Mouse (Mus musculus): ENCODE data around the gene Clec12b.

Gene Clec12b

DNA sequence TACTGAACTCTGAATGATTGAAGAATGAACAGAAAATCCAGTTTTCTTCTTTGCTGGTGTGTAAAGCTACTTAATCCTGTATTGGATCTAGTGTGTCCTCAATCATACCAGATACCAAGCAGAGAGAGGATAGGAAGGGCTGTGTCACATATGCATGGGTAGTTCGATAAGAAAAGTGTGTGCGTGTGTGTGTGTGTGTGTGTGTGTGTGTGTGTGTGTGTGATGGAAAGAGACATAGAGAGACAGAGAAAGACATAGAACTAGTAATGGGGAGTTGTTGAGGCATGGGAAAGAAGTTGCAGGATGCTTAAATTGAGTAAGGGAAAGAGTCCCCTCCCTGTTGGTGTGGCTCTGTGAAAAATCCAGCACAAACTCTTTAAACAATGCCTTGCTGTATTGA lies at the start of gene Clec12b:
Clec12b (minus strand) TSS at position 101 of the 400 bp plus-strand sequence.
- no peak for DNase-seq (ENCODE audit: low read depth)

DNA sequence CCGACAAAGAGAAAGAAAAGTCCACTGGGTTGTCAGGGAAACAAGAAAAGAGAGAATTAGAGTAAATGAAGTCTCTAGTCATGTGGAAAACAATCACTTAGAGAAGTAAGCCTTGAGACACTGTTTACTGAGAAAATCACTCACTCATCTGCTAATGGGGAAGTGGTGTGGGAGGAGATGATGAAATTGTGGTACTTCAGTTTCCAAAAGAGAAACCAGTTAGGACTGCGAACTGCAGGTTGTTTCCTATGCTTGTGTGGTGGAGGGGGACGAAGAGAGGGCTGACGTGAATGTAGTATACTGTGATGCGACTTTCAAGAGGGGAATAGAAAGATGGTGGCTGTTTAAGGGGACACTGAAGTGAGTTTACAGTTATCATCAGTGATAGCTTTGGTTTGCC lies 48.6 kb upstream of the Clec12b start:
- peak; percentile 97 for DNase-seq (ENCODE audit: low read depth)

- DNase-seq (ENCODE audit: low read depth): peak; percentile 64
Measured at GRCm38 (mm10) chr6:129427281-129427680, 41.6 kb upstream of the Clec12b start.

DNA sequence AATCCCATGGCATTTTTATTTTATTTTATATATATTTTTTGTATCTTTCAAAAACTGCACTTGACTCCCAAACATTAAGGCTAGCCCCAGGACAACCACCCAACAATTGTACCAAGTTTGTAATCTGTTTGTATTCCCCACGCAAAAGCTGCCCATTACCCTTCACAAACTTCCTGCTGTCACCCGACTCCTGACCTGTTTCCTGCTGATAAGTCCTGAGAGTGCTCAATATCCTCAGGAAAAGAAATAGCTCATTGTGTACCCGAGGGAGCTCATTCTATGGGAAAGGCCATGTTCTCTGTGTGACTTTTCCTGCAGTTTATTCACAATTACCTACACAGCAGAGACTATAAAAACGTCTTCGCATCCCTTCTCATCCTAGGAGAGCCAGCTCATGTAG lies 40.1 kb upstream of the Clec12b start:
- peak; percentile 91 for DNase-seq (ENCODE audit: low read depth)

GRCm38 (mm10) chr6:129425217-129425616 lies 39.5 kb upstream of the Clec12b start:
- DNase-seq (ENCODE audit: low read depth): peak; percentile 43

- peak; percentile 40 for DNase-seq (ENCODE audit: low read depth)
Measured at GRCm38 (mm10) chr6:129423734-129424072, 38.0 kb upstream of the Clec12b start.

DNA sequence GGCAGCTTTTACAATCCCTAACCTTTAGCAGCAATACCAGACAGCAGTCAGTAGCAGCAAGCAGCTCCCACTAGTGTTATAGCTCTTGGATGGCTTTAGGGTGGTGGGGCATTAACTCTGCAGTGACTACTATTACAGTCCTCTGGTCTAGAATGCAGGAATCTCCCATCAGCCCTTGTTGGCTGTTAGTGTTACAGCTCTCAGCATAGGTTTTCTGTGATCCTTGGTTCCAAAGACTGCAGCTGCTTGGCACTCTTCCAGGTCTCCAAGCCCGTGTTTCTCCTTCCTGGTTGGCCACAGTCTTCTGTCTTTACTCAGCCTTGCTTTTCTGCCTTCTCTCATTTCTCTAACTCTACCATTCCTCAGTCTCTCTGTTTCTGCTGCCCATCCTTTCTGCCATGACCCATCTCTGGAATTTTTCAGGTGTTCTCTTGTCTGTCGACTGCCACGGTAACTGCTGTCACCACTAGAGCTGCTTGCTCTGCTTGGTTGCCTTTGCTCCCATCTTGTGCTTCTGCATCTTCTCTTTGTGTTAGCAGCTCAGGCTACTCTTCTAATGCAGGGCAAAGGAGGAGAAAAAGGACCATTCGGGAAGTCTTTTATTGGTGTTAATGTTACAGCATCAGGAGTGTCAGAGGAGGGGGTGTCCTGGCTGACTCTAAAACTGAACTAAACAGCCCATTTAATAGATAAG lies 37.5 kb upstream of the Clec12b start:
- DNase-seq (ENCODE audit: low read depth): no peak

DNA sequence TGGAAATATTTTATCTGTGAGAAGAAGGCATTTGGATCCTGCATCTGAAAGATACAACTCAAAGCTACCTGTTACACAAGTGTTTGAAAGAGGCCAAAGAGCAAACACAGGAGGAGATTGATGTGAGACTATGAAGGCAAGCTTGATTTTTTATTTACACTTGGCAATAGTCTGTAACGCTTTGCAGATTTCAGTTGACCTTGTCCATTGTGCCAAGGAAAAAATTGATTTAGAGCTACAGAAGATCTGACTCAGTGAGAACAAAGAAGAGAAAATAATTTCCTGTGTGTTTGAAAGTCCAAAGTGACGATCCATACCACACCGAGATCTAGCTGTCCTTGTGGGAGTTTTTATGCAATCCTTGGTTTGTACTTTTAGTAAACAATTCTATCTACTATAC lies 36.6 kb upstream of the Clec12b start:
- no peak for DNase-seq (ENCODE audit: low read depth)

- no peak for DNase-seq (ENCODE audit: low read depth)
Measured at GRCm38 (mm10) chr6:129414177-129414576, 28.5 kb upstream of the Clec12b start.

DNA sequence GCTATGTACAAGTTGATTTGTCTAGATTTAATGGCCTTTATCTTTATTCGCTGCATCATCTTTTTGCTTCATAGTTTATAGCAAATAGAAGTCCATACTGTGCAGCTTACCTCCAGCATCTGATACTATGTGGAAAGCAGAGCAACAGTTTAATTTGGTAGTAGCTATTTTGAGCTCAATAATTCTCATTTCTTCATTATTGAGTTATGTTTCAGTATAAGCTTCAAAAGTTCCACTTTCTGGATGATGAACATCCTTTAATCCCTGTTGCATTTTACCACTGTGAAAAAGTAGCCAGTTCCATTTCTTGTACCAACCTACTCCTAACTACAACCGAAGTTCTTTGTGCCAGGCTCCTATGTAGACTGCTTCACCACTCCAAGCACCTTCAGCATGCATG lies 22.9 kb upstream of the Clec12b start, which contains the start of gene Clec9a:
Clec9a (plus strand) TSS at position 301 of the 400 bp plus-strand sequence.
- no peak for DNase-seq (ENCODE audit: low read depth)

GRCm38 (mm10) chr6:129407324-129407723 lies 21.6 kb upstream of the Clec12b start:
- peak; percentile 90 for DNase-seq (ENCODE audit: low read depth)

- DNase-seq (ENCODE audit: low read depth): peak; percentile 89
Measured at GRCm38 (mm10) chr6:129405999-129406398, 20.3 kb upstream of the Clec12b start.

GRCm38 (mm10) chr6:129403391-129403790 lies 17.7 kb upstream of the Clec12b start:
- DNase-seq (ENCODE audit: low read depth): no peak

- no peak for DNase-seq (ENCODE audit: low read depth)
Measured at GRCm38 (mm10) chr6:129402404-129402803, 16.7 kb upstream of the Clec12b start.

DNA sequence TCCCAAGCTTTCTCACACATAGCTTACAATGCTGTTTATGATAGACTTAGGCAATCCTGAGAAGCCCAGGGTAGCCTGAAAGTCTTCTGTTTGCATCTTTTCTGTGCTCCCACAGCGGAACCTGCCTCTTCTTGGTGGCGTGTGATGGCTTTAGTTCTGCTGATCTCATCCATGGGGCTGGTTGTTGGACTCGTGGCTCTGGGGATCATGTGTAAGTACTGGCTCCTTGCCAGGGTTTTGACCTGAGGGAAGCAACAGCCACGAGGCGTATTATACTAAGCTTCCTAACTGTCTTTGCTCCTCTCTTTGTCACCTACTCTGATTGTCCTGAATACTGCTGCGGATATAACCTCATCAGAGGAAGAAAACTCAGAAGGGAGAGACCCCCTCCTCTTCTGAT lies 14.3 kb upstream of the Clec12b start:
- DNase-seq (ENCODE audit: low read depth): peak; percentile 68

- DNase-seq (ENCODE audit: low read depth): no peak
Measured at GRCm38 (mm10) chr6:129396997-129397396, 11.3 kb upstream of the Clec12b start, which contains the start of gene Clec1b. Clec1b (plus strand) TSS chr6:129397297.

DNA sequence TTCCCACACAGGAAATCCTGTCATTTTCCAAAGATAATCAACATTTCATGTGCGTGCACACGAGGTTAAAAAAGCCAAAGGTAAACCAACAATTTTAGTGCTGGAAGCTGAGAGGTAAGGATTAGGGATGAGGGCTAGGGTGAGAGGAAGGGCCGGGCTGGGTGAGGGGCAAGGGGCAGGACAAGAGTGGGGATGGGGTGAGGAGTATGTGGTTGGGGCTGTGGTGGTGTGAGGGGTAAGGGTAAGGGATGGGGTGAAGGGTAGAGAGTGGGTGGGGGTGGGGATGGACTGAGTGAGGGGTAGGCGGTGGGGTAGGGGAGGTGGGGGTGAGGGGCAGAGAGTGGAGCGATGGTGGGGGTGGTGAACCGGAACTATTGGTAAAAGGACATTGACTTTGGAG lies 8.1 kb upstream of the Clec12b start:
- DNase-seq (ENCODE audit: low read depth): no peak

- peak; percentile 68 for DNase-seq (ENCODE audit: low read depth)
Measured at GRCm38 (mm10) chr6:129393087-129393720, 7.5 kb upstream of the Clec12b start.

GRCm38 (mm10) chr6:129385000-129385399 lies 674 bp downstream of the Clec12b start:
- DNase-seq (ENCODE audit: low read depth): no peak

GRCm38 (mm10) chr6:129383466-129383865 lies 2.2 kb downstream of the Clec12b start:
- DNase-seq (ENCODE audit: low read depth): no peak

DNA sequence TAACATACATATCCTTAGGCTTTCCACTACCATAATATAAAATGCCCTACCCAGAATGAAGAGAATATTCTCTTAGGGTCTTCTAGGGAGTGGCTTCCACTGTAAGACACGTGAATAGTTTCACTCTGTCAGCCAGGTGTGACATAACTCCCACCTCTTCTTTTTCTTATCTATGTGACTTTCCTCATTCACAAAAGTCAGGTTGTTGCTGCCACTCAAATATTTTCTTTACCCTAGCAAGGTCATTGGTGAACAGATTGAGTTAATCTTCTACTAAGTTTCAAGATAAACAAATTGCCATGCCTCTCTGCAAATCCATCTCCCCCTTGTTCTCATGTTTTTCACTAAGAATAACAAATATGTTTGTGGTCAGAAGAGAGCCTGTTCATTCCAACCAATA lies 3.9 kb downstream of the Clec12b start:
- no peak for DNase-seq (ENCODE audit: low read depth)

DNA sequence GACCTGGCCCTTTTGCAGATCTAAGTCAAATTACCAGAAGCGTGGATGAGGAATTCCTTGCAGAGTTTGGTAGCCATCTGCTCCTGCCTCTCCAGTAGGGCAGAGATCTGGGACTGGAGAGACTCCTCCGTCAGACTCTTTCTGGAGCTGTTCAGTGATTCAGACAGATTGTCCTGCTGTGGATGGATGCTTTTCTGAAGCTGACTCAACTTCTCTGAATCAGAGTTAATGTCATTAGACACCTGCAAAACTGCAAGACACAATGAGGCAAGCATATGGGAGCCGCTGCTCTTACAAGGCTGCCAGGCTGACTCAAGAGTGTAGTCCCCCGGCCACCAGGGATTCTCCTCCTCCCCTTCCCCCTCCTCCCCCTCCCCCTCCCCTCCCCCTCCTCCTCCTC lies 5.2 kb downstream of the Clec12b start:
- DNase-seq (ENCODE audit: low read depth): no peak

GRCm38 (mm10) chr6:129374937-129375471 lies 10.7 kb downstream of the Clec12b start:
- DNase-seq (ENCODE audit: low read depth): peak; percentile 57
